ENCODE assay signal across 8 mouse cellular contexts in genomic region chr1:152497581-152497980, GRCm38 (mm10).
DNase-seq lines count a peak whose midpoint lies in the region; ATAC-seq and TF ChIP-seq lines count a peak whose summit lies in the region.

No protein-coding gene starts in this region.

- DNase-seq in spleen, adult 2 months (ENCODE audit: low read depth in 1 of 2, low spot score in 2 of 2), result no peak
- no peak for DNase-seq in spleen, postnatal 10 days (ENCODE audit: low spot score in 2 of 2)
- no peak for DNase-seq in limb, embryonic 14.5 days (ENCODE audit: low spot score)
- DNase-seq in right cerebral cortex, postnatal 4 days, result no peak
- no peak for DNase-seq in cerebellum, adult 2 months
- no peak for DNase-seq in left cerebral cortex, postnatal 14 days (ENCODE audit: low spot score in 2 of 2)

- TF ChIP-seq POLR2A in spleen, adult 2 months (IDR thresholded peaks at IDR 0.05; ENCODE audit: low read depth, low read length), result no peak
- no peak for TF ChIP-seq POLR2A in limb, embryonic 14.5 days (IDR thresholded peaks at IDR 0.05; ENCODE audit: borderline replicate concordance, extremely low read depth, insufficient read depth, insufficient read length)
- no peak for TF ChIP-seq POLR2A in cerebellum, adult 2 months (IDR thresholded peaks at IDR 0.05; ENCODE audit: borderline replicate concordance, insufficient read depth, low read length)

- no peak for TF ChIP-seq CTCF in spleen, adult 2 months (IDR thresholded peaks at IDR 0.05; ENCODE audit: extremely low read depth, insufficient read depth, insufficient read length, insufficient replicate concordance)
- no peak for TF ChIP-seq CTCF in cerebellum, adult 2 months (IDR thresholded peaks at IDR 0.05; ENCODE audit: borderline replicate concordance, insufficient read depth, low read depth, low read length)

- no peaks in the 10 kb centered on the region for H3K36me3 ChIP-seq in spleen, adult 2 months (ENCODE audit: control insufficient read depth, insufficient read depth, low read length)
- H3K36me3 ChIP-seq in heart, embryonic 13.5 days, result no peaks in the 10 kb centered on the region
- no peaks in the 10 kb centered on the region for H3K36me3 ChIP-seq in limb, embryonic 14.5 days (ENCODE audit: control insufficient read depth, insufficient read depth, low read length)
- H3K36me3 ChIP-seq in stomach, embryonic 16.5 days (ENCODE audit: control insufficient read depth, insufficient read depth, low read length), result no peaks in the 10 kb centered on the region

- H3K9me3 ChIP-seq in heart, embryonic 13.5 days, result no peaks in the 10 kb centered on the region
- H3K9me3 ChIP-seq in limb, embryonic 14.5 days (ENCODE audit: control insufficient read depth, low read length), result no peaks in the 10 kb centered on the region
- H3K9me3 ChIP-seq in stomach, embryonic 16.5 days (replicated peaks; ENCODE audit: control insufficient read depth, low read length), result no peaks in the 10 kb centered on the region

- no peak for ATAC-seq in heart, embryonic 13.5 days (ENCODE audit: extremely low read depth, insufficient number of reproducible peaks, low FRiP score, low TSS enrichment)
- peak; percentile 19; the same call in 1 of the 2 replicates for ATAC-seq in limb, embryonic 14.5 days (ENCODE audit: low FRiP score, low read depth)
- no peak for ATAC-seq in stomach, embryonic 16.5 days (ENCODE audit: insufficient read depth, low FRiP score)

- peak overlapping the region; percentile 57 for H3K9ac ChIP-seq in heart, embryonic 13.5 days
- H3K9ac ChIP-seq in limb, embryonic 14.5 days (ENCODE audit: low read depth, low read length, severe bottlenecking), result 0 out of 2 replicates have a peak overlapping the region, but pooled peaks have one; percentile 41
- H3K9ac ChIP-seq in stomach, embryonic 16.5 days (ENCODE audit: low read length), result peak overlapping the region; percentile 24

- no peak overlapping the region for H3K4me3 ChIP-seq in spleen, adult 2 months (ENCODE audit: extremely low read depth, insufficient read depth, insufficient read length)
- H3K4me3 ChIP-seq in heart, embryonic 13.5 days, result no peak overlapping the region
- no peak overlapping the region for H3K4me3 ChIP-seq in limb, embryonic 14.5 days (replicated peaks; ENCODE audit: low read length)
- H3K4me3 ChIP-seq in stomach, embryonic 16.5 days (replicated peaks; ENCODE audit: low read length), result no peak overlapping the region; the same call in 1 of the 2 replicates
- H3K4me3 ChIP-seq in cerebellum, adult 2 months (replicated peaks; ENCODE audit: insufficient read depth, low read depth, low read length), result no peak overlapping the region

- 63% methylated on average over 11 of the region's 11 CpGs for WGBS in spleen, adult 2 months
- WGBS in heart, embryonic 13.5 days, result 39% methylated on average over 11 of the region's 11 CpGs
- 33% methylated on average over 11 of the region's 11 CpGs for WGBS in limb, embryonic 14.5 days
- whole genome bisulfite sequencing in stomach, embryonic 16.5 days, result 21% methylated on average over 11 of the region's 11 CpGs
- 72% methylated on average over 11 of the region's 11 CpGs for WGBS in cerebellum, adult 2 months

- intact Hi-C loops in left cerebral cortex, postnatal 14 days (cut with DNase I), result no loop called here

- H3K4me1 ChIP-seq in spleen, adult 2 months (ENCODE audit: control insufficient read depth, insufficient read depth, insufficient read length), result no peaks in the 10 kb centered on the region
- peaks cover 14% of the 10 kb centered on the region for H3K4me1 ChIP-seq in heart, embryonic 13.5 days
- no peaks in the 10 kb centered on the region for H3K4me1 ChIP-seq in limb, embryonic 14.5 days (ENCODE audit: control insufficient read depth, insufficient read depth, low read length)
- peaks cover 7% of the 10 kb centered on the region; the same call in 1 of the 2 replicates for H3K4me1 ChIP-seq in stomach, embryonic 16.5 days (ENCODE audit: control insufficient read depth, insufficient read depth, low read length)
- H3K4me1 ChIP-seq in cerebellum, adult 2 months (ENCODE audit: control insufficient read depth, insufficient read depth, low read length), result no peaks in the 10 kb centered on the region

- H3K27ac ChIP-seq in spleen, adult 2 months (ENCODE audit: insufficient read depth, low read length), result peak overlapping the region; percentile 20; the same call in 1 of the 2 replicates
- peak overlapping the region; percentile 41 for H3K27ac ChIP-seq in heart, embryonic 13.5 days (replicated peaks)
- H3K27ac ChIP-seq in limb, embryonic 14.5 days (replicated peaks; ENCODE audit: low read depth, low read length), result peak overlapping the region; percentile 45; the same call in 1 of the 2 replicates
- peak overlapping the region; percentile 38; the same call in 1 of the 2 replicates for H3K27ac ChIP-seq in stomach, embryonic 16.5 days (ENCODE audit: low read length)
- no peak overlapping the region for H3K27ac ChIP-seq in cerebellum, adult 2 months (ENCODE audit: insufficient read depth, low read length)

- peak overlapping the region; percentile 22 for H3K4me2 ChIP-seq in heart, embryonic 13.5 days
- no peak overlapping the region for H3K4me2 ChIP-seq in limb, embryonic 14.5 days (replicated peaks; ENCODE audit: low read depth, low read length, severe bottlenecking)
- peak overlapping the region; percentile 14; the same call in 1 of the 2 replicates for H3K4me2 ChIP-seq in stomach, embryonic 16.5 days (ENCODE audit: low read depth, low read length)

- no peaks in the 10 kb centered on the region for H3K27me3 ChIP-seq in spleen, adult 2 months (ENCODE audit: control insufficient read depth, insufficient read depth, low read length)
- no peaks in the 10 kb centered on the region for H3K27me3 ChIP-seq in heart, embryonic 13.5 days (replicated peaks)
- H3K27me3 ChIP-seq in limb, embryonic 14.5 days (ENCODE audit: control insufficient read depth, insufficient read depth, low read length), result no peaks in the 10 kb centered on the region
- H3K27me3 ChIP-seq in stomach, embryonic 16.5 days (ENCODE audit: control insufficient read depth, insufficient read depth, low read length), result no peaks in the 10 kb centered on the region
- no peaks in the 10 kb centered on the region for H3K27me3 ChIP-seq in cerebellum, adult 2 months (ENCODE audit: control insufficient read depth, insufficient read depth, low read length)
